Mouse (Mus musculus) adrenal gland, postnatal 14 days (tissue): ENCODE results near the gene Pappa2. TPM values are rescaled to one million over a fixed set of nuclear protein-coding genes. Genes with fewer than 3 reads are reported as not detected.

Experiments
- DNase-seq: peaks from one replicate; pipeline ENCODE4 v3.0.0; 2021; ENCODE audit warnings: mixed read lengths
- long read RNA-seq, 2 experiments: library from polyadenylated mRNA; stranded (forward); transcript quantifications; one replicate each; pipeline ENCODE4 v2.0.0; 2021
- total RNA-seq: library from RNA; stranded (reverse); gene quantifications from 2 replicates; pipeline ENCODE4 v1.2.3, GENCODE M21; 2021

The Pappa2 gene
- 0.59 and 1.0 TPM in 2 replicates for total RNA-seq
- long read RNA-seq, experiment 1, result 0 reads
- long read RNA-seq, experiment 2, result 0 reads

DNA sequence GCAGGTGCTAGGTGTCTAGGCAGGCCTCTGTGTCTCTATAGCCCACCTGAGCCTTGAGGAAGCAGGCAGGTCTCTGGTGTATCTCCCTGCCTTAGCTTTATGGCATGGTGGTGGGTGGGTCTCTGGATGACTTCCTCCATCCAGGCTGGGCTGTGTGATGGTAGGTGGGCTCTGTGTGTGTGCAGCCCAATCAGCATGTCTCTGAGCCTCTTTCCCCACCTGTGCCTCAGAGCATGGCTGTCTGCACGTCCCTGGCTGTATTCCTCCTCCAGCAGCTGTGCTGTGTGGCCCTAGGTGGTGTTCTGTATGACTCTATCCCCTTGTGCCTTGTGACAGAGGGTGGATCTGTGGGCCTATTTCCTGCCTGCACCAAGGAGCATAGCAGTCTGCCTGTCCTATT is at the start of gene Pappa2:
TSS of gene Pappa2 (minus strand) at position 101 of the 400 bp plus-strand sequence.
- no peak for DNase-seq

- no peak for DNase-seq
These were observed 48.8 kb upstream of the Pappa2 start for GRCm38 (mm10) chr1:159029106-159029505.

- no peak for DNase-seq
These were observed 34.8 kb upstream of the Pappa2 start for GRCm38 (mm10) chr1:159014940-159015660.

DNA sequence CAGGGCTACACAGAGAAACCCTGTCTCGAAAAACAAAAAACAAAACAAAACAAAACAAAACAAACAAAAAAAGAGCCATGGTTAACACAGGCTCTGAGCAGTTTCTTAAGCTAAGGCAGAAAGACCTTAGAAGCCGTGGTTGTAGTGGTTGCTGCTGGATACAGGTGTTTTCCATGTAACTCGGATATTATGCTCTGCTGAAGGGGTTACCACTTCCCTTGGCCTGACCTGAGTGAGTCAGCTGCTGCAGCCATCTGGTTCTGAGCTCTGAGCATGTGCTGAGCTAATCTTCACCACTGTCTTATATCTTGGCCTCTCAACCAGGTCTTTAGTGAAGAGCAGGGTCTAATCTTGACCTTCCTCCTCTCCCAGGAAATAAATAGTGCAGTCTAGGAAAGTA is 6.8 kb upstream of the Pappa2 start:
- no peak for DNase-seq

DNA sequence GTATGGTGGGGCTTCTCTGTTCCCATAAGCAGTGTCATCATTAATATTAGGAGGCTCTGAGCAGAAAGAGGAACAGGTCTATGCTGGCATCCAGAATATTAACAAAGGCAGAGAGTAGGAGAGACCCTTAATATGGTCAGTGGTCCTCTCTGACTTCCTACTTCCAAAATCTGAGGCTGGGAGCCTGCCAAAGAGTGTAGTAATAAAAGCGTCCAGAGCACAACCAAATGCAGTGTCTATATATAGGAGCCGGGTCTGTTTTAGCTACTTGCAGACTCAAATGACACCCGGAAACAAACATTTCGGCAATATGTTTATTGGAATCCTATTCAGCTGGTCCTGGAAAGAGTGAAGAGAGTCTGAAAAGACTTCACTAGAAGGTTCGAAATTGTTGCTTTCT is 17.9 kb downstream of the Pappa2 start:
- no peak for DNase-seq

- no peak for DNase-seq
These were observed 19.3 kb downstream of the Pappa2 start for GRCm38 (mm10) chr1:158960984-158961383.

GRCm38 (mm10) chr1:158960549-158960948 is 19.7 kb downstream of the Pappa2 start:
- DNase-seq, result no peak

- DNase-seq, result no peak
These were observed 23.9 kb downstream of the Pappa2 start for GRCm38 (mm10) chr1:158956361-158956760.

DNA sequence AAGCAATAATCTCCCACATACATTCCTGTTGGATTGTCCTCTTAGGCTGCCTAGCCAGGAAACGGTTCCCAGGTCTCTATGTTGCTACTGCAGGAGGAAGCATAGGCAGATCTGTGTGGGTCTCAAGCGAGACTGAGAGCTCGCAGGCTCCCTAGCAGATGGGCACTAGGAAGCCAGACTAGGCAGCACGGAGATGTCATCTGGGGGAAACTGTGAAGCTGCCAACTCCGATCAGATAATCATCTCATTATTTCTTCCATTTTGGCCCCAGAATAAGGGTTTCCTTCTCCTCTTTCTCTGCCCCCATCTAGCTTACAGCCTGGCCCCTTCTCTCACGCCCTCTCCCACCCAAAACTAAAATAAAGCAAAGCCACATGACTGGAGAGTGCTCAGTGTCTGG is 25.5 kb downstream of the Pappa2 start:
- no peak for DNase-seq

GRCm38 (mm10) chr1:158953479-158954207 is 26.6 kb downstream of the Pappa2 start:
- DNase-seq, result peak; percentile 79

GRCm38 (mm10) chr1:158949041-158949440 is 31.2 kb downstream of the Pappa2 start:
- DNase-seq, result no peak

DNA sequence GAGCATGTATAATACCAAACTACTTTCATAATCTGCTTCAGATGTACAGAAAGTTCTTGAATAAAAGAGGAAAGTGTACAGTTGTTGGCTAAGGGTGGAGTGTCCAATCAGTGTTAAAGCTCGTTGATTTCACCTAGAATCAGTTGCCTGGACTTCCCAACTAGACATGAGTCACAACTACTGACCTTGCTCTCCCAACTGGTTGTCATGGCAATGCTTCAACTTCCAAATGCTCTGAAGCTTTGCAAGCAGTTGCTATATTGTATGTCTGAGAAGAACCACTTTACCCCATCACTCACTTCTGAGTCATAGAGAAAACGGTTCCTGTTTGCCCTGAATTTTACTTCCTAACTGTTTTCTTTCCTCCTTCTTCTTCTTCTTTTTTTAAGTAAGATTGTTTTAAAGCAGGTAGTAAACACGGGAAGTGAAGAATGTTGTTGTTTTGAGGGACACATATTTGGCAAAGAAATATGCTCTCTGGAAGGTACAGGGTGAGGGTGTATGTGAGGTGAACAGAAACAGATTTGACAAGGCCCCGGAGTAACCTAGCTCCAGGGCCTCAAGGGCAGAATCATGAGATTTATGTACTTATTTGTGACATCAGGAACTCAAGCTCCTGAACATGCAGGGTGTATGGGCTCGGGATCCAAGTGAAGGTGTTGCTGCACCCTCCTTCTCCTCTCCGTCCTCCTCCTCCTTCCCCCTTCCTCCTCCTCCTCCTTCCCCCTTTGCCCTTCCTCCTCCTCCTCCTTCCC is 32.1 kb downstream of the Pappa2 start:
- DNase-seq, result peak; percentile 68

GRCm38 (mm10) chr1:158944936-158945335 is 35.4 kb downstream of the Pappa2 start:
- DNase-seq, result no peak

DNA sequence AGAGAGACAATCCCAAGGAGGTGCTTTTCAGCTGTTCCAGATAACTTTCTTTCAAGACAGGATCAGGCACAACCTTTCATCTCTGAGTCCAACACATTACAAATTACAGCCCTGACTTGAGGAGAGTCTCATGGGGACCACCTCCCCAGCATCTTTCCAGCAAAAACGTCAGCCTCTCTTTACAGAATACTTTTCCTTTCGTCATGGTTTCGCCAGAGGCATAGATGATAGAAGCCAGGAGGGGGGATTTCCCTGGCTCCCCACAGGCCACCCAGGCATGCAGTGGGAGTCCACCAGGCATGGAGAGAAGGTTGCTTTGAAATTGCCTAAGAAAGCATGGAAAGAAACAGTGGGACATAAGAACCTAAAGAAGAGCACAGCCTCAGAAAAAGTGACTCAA is 37.4 kb downstream of the Pappa2 start:
- DNase-seq, result no peak

- no peak for DNase-seq
These were observed 39.3 kb downstream of the Pappa2 start for GRCm38 (mm10) chr1:158940966-158941365.

DNA sequence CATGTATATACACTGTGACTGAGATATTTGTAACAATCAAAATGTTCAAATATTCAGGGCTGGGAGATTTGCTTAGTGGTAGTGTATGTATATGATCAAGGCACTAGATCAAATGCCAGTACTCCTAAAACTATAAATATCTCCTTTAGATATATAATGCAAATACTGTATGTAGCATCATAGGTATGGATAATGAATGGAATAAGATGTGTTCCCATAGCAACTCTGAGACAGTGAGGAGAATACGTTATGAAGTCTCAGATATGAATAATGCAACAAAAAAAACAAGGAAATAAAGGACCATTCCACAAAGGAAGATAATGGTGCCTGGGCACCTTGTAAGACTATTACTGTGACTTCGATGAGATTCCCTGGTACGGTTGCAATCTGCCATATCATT is 45.8 kb downstream of the Pappa2 start:
- DNase-seq, result no peak

DNA sequence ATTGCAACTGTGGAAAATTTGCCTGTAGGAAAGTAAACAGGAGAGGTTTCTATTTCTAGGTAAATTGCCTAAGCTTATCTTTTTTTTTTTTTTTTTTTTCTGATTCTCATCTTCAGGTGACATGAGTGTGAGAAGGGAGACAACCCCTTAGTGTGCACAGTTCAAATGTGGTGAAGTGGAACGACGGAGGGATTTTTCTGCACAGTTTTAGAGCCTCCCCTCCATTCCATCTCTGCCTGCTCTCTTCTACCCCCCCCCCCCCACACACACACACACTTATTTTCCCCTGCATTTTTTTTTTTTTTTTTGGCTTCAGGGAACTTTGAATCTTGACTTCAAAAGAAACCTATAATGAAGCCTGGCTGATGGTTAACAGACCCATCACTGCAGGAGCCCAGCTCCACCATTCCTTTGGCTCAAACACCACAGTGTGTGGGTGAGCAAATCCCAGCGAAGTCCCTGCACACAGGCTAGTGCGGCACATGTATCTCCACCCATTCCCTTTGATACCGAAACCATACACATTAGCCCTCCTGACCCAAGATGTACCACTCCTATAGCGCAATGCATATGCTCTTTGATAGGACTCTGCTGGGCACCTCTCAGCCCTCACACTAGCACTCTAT is 49.0 kb downstream of the Pappa2 start:
- no peak for DNase-seq

DNA sequence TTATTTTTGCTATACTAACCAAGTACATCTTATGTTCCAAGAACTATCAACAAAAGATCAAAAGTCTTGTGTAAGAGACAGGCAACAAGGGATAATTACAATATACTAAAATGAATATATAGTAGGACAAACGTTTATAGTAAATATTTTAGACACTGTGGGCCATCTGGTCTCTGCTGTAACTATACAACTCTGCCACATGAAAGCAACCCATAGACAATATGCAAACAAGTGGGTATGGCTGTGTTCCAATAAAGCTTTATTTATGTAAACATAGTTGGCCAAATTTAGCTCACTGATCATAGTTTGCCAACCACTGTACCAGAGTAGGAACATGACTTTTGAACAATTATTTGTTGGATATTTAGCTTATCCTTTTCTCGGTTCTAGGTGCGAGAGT is 50.9 kb downstream of the Pappa2 start:
- no peak for DNase-seq

DNA sequence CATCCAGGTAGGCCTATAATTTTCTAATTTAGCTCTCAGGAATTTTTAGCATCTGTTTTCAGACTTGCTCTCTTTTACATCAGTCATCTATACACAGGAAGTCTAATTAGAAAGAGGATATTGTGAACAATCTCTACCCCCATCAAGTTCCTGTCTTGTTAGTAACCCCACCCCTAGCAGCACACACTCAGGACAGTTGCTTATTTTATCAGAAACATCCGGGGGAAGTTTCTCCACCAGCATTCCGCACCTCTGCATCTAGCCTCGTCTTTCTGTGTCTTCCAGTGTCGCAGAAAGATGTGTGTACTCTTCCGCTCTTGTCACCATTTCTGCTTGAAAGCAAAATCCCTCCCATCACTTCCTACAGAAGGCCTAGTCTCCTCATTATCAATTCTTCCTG is 59.8 kb downstream of the Pappa2 start:
- no peak for DNase-seq

- DNase-seq, result no peak
These were observed 61.4 kb downstream of the Pappa2 start for GRCm38 (mm10) chr1:158918890-158919289.

- DNase-seq, result peak; percentile 16
These were observed 63.2 kb downstream of the Pappa2 start for GRCm38 (mm10) chr1:158917067-158917466.

DNA sequence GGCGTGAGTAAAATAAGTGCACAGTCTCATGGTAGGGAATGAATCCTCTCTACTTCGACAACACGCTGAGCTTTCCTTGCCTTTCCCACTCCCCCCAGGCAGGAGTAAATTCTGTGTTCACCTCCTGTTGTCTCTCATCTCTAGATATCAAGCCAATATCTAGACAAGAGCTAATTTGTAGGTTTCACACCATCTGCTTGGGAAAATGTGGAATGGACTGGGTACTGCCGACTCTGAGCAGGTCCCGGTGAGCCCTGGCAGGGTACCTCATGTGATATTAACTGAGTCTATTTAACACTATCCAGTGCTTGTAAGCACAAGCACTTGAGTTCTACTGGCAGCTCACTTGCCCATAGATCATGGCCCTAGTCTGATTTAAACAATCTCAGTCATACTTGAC is 64.7 kb downstream of the Pappa2 start:
- DNase-seq, result no peak

GRCm38 (mm10) chr1:158910661-158911060 is 69.6 kb downstream of the Pappa2 start:
- no peak for DNase-seq
